Mouse (Mus musculus) CH12.LX (cell line): ENCODE data around the gene Idh3g. TPM values are rescaled to one million over a fixed set of nuclear protein-coding genes. Genes with fewer than 3 reads are reported as not detected.

Source experiments
- DNase-seq: peaks from one replicate; pipeline ENCODE4 v3.0.0-alpha.2; 2013; ENCODE audit errors: extremely low read depth
- H3K27ac ChIP-seq: 2 replicates; pipeline ENCODE4 v1.5.1; 2012; ENCODE audit warnings: low read depth, mild to moderate bottlenecking, control low read depth, moderate library complexity; ENCODE audit not compliant: insufficient read depth
- H3K27me3 ChIP-seq: replicated peaks from 2 replicates; pipeline ENCODE3; 2012; ENCODE audit warnings: inconsistent platforms
- H3K36me3 ChIP-seq, 2 experiments: replicated peaks in 1 of 2; 2 replicates each; pipeline versions ENCODE3 to v1.6.1; 2012; ENCODE audit warnings: inconsistent platforms in 1 of 2, low read length in 1 of 2, mild to moderate bottlenecking in 1 of 2, mixed read lengths in 1 of 2, moderate library complexity in 1 of 2; ENCODE audit not compliant: control insufficient read depth in 1 of 2, insufficient read depth in 1 of 2
- H3K4me1 ChIP-seq, 2 experiments: 2 replicates each; pipeline ENCODE4 v1.6.1; 2012; ENCODE audit warnings: inconsistent platforms in 1 of 2, moderate library complexity in 1 of 2; ENCODE audit not compliant: insufficient read depth in 2 of 2, control insufficient read depth in 1 of 2
- H3K4me2 ChIP-seq: 2 replicates; pipeline ENCODE4 v1.6.1; 2012; ENCODE audit warnings: low read depth, mild to moderate bottlenecking, control low read depth; ENCODE audit not compliant: poor library complexity, insufficient read depth, severe bottlenecking
- H3K4me3 ChIP-seq, 3 experiments: fragments of 150-350 bp in 1 of 3; sonication (generic) in 1 of 3; replicated peaks in 1 of 3; 2 replicates each; pipeline versions ENCODE3 to v1.5.1; 2011 to 2012; ENCODE audit warnings: low read depth in 2 of 3, low read length in 2 of 3, mild to moderate bottlenecking in 2 of 3, moderate library complexity in 2 of 3, control low read depth in 1 of 3, improper control_type of control experiment in 1 of 3, inconsistent platforms in 1 of 3, mixed read lengths in 1 of 3; ENCODE audit not compliant: poor library complexity in 1 of 3
- H3K79me2 ChIP-seq: replicated peaks from 2 replicates; pipeline ENCODE4 v1.6.1; 2012; ENCODE audit warnings: mild to moderate bottlenecking, moderate library complexity; ENCODE audit not compliant: control insufficient read depth, poor library complexity, insufficient read depth, severe bottlenecking; ENCODE audit errors: extremely low read depth
- H3K9ac ChIP-seq: 2 replicates; pipeline ENCODE4 v1.6.1; 2012; ENCODE audit warnings: low read depth, mild to moderate bottlenecking, control low read depth, moderate library complexity; ENCODE audit not compliant: insufficient read depth
- H3K9me3 ChIP-seq: replicated peaks from 2 replicates; pipeline ENCODE3; 2012; ENCODE audit warnings: low read length, inconsistent platforms, mixed read lengths
- CHD2 ChIP-seq: IDR thresholded peaks from 2 replicates; pipeline ENCODE4 v1.6.1; 2011; ENCODE audit warnings: low read length, improper control_type of control experiment
- CTCF ChIP-seq, 2 experiments: IDR thresholded peaks in 1 of 2; conservative IDR thresholded peaks in 1 of 2; 2 replicates each; pipeline ENCODE4 v1.5.1; 2011 to 2012; ENCODE audit warnings: low read depth in 2 of 2, low read length in 2 of 2, improper control_type of control experiment in 1 of 2, inconsistent platforms in 1 of 2, mild to moderate bottlenecking in 1 of 2, moderate library complexity in 1 of 2
- HCFC1 ChIP-seq: IDR thresholded peaks from 2 replicates; pipeline ENCODE4 v1.6.1; 2012; ENCODE audit warnings: low read depth, mild to moderate bottlenecking, inconsistent platforms, low read length, improper control_type of control experiment
- JUND ChIP-seq: conservative IDR thresholded peaks from 2 replicates; pipeline ENCODE4 v1.6.1; 2011; ENCODE audit warnings: low read depth, low read length, improper control_type of control experiment
- RCOR1 ChIP-seq: conservative IDR thresholded peaks from 2 replicates; pipeline ENCODE4 v1.6.1; 2012; ENCODE audit warnings: low read depth, mild to moderate bottlenecking, inconsistent platforms, low read length, improper control_type of control experiment
- SMC3 ChIP-seq: IDR thresholded peaks from 2 replicates; pipeline ENCODE4 v1.6.1; 2011; ENCODE audit warnings: low read depth, low read length, improper control_type of control experiment
- TCF12 ChIP-seq: IDR thresholded peaks from 2 replicates; pipeline ENCODE4 v1.6.1; 2014; ENCODE audit warnings: low read depth, mild to moderate bottlenecking, inconsistent platforms, low read length, improper control_type of control experiment
- USF1 ChIP-seq: IDR thresholded peaks from 2 replicates; pipeline ENCODE4 v1.6.1; 2014; ENCODE audit warnings: low read depth, mild to moderate bottlenecking, inconsistent platforms, low read length, improper control_type of control experiment
- ZNF384 ChIP-seq: IDR thresholded peaks from 2 replicates; pipeline ENCODE4 v1.6.1; 2012; ENCODE audit warnings: low read depth, low read length, improper control_type of control experiment, inconsistent platforms
- dilution Hi-C: fragments of 300-500 bp; cut with MboI; formaldehyde crosslinking; loops from 2 replicates; pipeline ENCODE4 v1.14.3; 2020; ENCODE audit warnings: low sequenced_read_pairs; ENCODE audit not compliant: extremely low pct_unique_long_range_greater_than_20kb, extremely low pct_ligation_motif_present
- in situ Hi-C: fragments of 300-500 bp; cut with MboI; formaldehyde crosslinking; loops from 3 replicates; pipeline ENCODE4 v1.14.3; 2019; ENCODE audit warnings: low sequenced_read_pairs, low pct_ligation_motif_present, low pct_unique_long_range_greater_than_20kb, mixed read lengths
- polyA plus RNA-seq: library from polyadenylated mRNA; unstranded; fragments of >175 nt; gene quantifications from 2 replicates; pipeline ENCODE4 v1.2.1, GENCODE M21; 2012; ENCODE audit warnings: low read depth; ENCODE audit not compliant: insufficient read length
- total RNA-seq, 2 experiments: library from RNA; depleted of rRNA; stranded (reverse); fragments of 300-350 nt in 1 of 2; fragments of >200 nt in 1 of 2; gene quantifications; 2 replicates each; pipeline ENCODE4 v1.2.3; 2012 to 2014

Idh3g gene
- total and polyA plus RNA-seq, 3 experiments = 209 to 237 (median 219) TPM

- Histone ChIP-seq H3K79me2 (no peaks in the 10 kb centered on the region), H3K4me2 (no peak overlapping the region), H3K27me3 (no peaks in the 10 kb centered on the region), H3K9me3 (no peaks in the 10 kb centered on the region), H3K36me3 (no peaks in the 10 kb centered on the region), H3K4me3 (no peak overlapping the region), H3K4me1 (peaks cover 25 to 37% of the 10 kb centered on the region in 2 experiments), H3K9ac (no peak overlapping the region), H3K27ac (no peak overlapping the region)
- peak; percentile 29; the same call in 1 of the 2 replicates for TF ChIP-seq USF1
- TF ChIP-seq CTCF (conservative IDR thresholded peaks at IDR 0.05 in 1 of 2, IDR thresholded peaks at IDR 0.05 in 1 of 2; ENCODE audit: low read depth in 2 of 2, low read length in 2 of 2) = no peak
- in situ Hi-C loops (no loop called here), dilution Hi-C loops (no loop called here)
- no peak for DNase-seq
Measured at GRCm38 (mm10) chrX:73765311-73765710, 21.4 kb downstream of the Idh3g start.

DNA sequence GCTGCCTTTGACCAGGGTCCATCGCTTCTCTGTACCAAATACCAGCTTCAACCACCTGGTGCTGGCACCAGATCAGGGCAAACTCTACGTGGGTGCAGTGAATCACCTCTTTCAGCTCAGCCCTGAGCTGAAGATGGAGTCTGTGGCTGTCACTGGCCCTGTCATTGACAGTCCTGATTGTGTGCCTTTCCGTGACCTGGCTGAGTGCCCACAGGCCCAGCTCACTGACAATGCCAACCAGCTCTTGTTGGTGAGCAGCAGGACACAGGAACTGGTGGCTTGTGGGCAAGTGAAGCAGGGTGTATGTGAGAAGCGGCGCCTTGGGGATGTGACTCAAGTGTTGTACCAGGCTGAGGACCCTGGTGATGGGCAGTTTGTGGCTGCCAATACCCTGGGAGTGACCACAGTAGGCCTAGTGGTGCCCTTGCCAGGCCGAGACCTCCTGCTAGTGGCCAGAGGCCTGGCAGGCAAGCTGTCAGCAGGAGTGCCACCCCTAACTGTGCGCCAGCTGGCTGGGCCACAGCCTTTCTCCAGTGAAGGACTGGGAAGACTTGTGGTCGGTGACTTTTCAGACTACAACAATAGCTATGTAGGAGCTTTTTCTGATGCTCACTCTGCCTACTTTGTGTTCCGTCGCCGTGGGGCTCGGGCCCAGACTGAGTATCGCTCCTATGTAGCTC is 27.9 kb downstream of the Idh3g start:
- TF ChIP-seq TCF12 = no peak
- no peak for TF ChIP-seq HCFC1
- no peak for TF ChIP-seq ZNF384
- TF ChIP-seq, all 38 proteins: peak for 0
- H3K4me1 ChIP-seq = no peaks in the 10 kb centered on the region
- no peaks in the 10 kb centered on the region for H3K79me2 ChIP-seq
- H3K4me3 ChIP-seq = no peak overlapping the region
- H3K9me3 ChIP-seq = no peaks in the 10 kb centered on the region
- dilution Hi-C loops = no loop called here
- H3K27ac ChIP-seq = no peak overlapping the region
- no peaks in the 10 kb centered on the region for H3K36me3 ChIP-seq
- H3K4me2 ChIP-seq = no peak overlapping the region
- no peak for DNase-seq
- in situ Hi-C loops = no loop called here
- no peaks in the 10 kb centered on the region for H3K27me3 ChIP-seq
- no peak overlapping the region for H3K9ac ChIP-seq

DNA sequence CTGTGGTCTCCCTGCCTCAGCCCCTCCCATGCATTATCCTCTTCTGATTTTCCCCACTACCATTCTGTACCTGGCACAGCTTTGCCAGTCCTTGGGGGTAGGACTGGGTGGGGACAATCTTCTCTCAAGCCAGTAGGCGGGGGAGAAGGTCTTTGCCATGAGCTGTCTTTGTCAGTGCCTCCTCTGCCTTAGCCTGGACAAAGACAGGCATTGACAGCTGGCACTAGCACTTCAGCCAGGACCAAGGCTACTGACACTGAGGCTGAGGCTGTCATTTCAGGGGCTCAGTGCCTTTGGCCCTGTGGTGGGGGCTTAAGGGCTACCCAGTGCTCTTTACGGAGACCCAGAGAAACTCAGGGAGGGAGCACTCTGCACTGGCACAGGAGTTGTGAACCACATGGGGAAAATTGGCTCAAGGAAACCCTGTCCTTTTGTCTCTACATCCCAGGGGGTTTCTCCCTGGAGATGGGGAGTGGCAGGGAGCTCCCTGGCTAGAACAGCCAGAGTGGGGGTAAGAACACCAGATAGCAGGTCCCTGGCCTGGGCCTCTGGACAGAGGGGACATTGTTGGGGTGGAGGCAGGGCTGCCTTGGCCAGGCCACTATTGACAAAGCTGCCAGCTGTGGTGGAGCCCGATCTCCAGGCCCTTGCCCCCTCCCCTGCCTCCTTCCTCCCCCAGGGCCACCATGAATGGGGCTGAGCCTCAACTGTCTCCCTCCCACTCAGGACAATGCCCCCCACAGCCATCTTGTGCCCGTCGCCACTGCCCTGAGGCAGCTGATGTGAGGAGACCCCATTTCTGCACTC is 30.2 kb downstream of the Idh3g start, which contains the start of gene Plxnb3:
Gene Plxnb3 (plus strand): TSS at position 757 of the 807 bp plus-strand sequence.
- H3K27ac ChIP-seq = no peak within 1 kb of the TSS
- DNase-seq = no peak
- no peaks in the 10 kb centered on the region for H3K4me1 ChIP-seq
- no peaks in the 10 kb centered on the region for H3K27me3 ChIP-seq
- H3K9ac ChIP-seq = no peak within 1 kb of the TSS
- H3K4me3 ChIP-seq = no peak within 1 kb of the TSS
- H3K79me2 ChIP-seq = no peaks in the 10 kb centered on the region
- dilution Hi-C loops = no loop called here
- no peak within 1 kb of the TSS for H3K4me2 ChIP-seq
- no peaks in the 10 kb centered on the region for H3K9me3 ChIP-seq
- TF ChIP-seq SMC3 = no peak
- no peak for TF ChIP-seq JUND
- no peak for TF ChIP-seq CHD2
- TF ChIP-seq RCOR1 = no peak
- no peaks in the 10 kb centered on the region for H3K36me3 ChIP-seq
- in situ Hi-C loops = no loop called here
